Mouse (Mus musculus) cortical plate, adult 2 months (tissue): ENCODE measurements at regions not wholly inside any gene's neighbourhood (a gene's known extent, or its start where the extent isn't known, plus 50 kb on each side); places are given as distances from the start of the nearest gene placed in this dataset.

Source experiments
- CTCF ChIP-seq: fragments of 200-500 bp; IDR thresholded peaks from 2 replicates; pipeline ENCODE4 v1.5.1; 2011; ENCODE audit warnings: mild to moderate bottlenecking, control low read depth, low read length; ENCODE audit not compliant: insufficient read depth; ENCODE audit errors: extremely low read depth
- POLR2A ChIP-seq: fragments of 200-500 bp; IDR thresholded peaks from 2 replicates; pipeline ENCODE4 v1.6.1; 2011; ENCODE audit warnings: mild to moderate bottlenecking, low read length, control low read depth; ENCODE audit not compliant: insufficient read depth; ENCODE audit errors: extremely low read depth

- TF ChIP-seq POLR2A (no peak), CTCF (no peak)
Measured at GRCm38 (mm10) chr16:86281326-86281725, 379.7 kb upstream of the Adamts5 start.
